Mouse (Mus musculus) MEL-GATA-1-ER (cell line): ENCODE results near the gene Aoah.

Experiments
- DNase-seq: peaks from one replicate; pipeline ENCODE4 v3.0.0-alpha.2; 2012; ENCODE audit warnings: low read depth; ENCODE audit errors: extremely low read depth

Gene Aoah

GRCm38 (mm10) chr13:21066021-21066420 lies 272.1 kb downstream of the Aoah start:
- no peak for DNase-seq

- DNase-seq: no peak
Observed at GRCm38 (mm10) chr13:21074847-21075246, 280.9 kb downstream of the Aoah start, which contains the start of gene Olfr1370. Gene Olfr1370 (minus strand): TSS chr13:21074947.

- DNase-seq: no peak
Observed at GRCm38 (mm10) chr13:21082686-21083085, 288.8 kb downstream of the Aoah start.
